Mouse (Mus musculus) stomach, embryonic 14.5 days (tissue): ENCODE data around the gene 9130230L23Rik. TPM values are rescaled to one million over a fixed set of nuclear protein-coding genes. Genes with fewer than 3 reads are reported as not detected.

ENCODE experiments used
- ATAC-seq: fragments of 200-750 bp; cut with Nextera tagmentation; 2 replicates; pipeline ENCODE4 v1.8.0; 2017; ENCODE audit warnings: low read depth, moderate TSS enrichment; ENCODE audit not compliant: insufficient number of reproducible peaks, insufficient read depth, low FRiP score
- H3K27ac ChIP-seq: fragments of 300-500 bp; sonication (generic); 2 replicates; pipeline ENCODE4 v1.5.1; 2014; ENCODE audit warnings: mild to moderate bottlenecking, low read length, moderate library complexity, mixed read lengths
- H3K27me3 ChIP-seq: fragments of 300-500 bp; sonication (generic); 2 replicates; pipeline ENCODE4 v1.6.1; 2014; ENCODE audit warnings: low read length, control low read depth, mixed read lengths; ENCODE audit not compliant: control insufficient read depth, insufficient read depth
- H3K36me3 ChIP-seq: fragments of 300-500 bp; sonication (generic); 2 replicates; pipeline ENCODE4 v1.6.1; 2014; ENCODE audit warnings: mild to moderate bottlenecking, control low read depth, low read length, moderate library complexity, mixed read lengths; ENCODE audit not compliant: control insufficient read depth, insufficient read depth
- H3K4me1 ChIP-seq: fragments of 300-500 bp; sonication (generic); 2 replicates; pipeline ENCODE4 v1.6.1; 2014; ENCODE audit warnings: low read length, control low read depth, mixed read lengths; ENCODE audit not compliant: control insufficient read depth, insufficient read depth
- H3K4me2 ChIP-seq: fragments of 300-500 bp; sonication (generic); replicated peaks from 2 replicates; pipeline ENCODE4 v1.6.1; 2014; ENCODE audit warnings: low read depth, low read length, control low read depth
- H3K4me3 ChIP-seq: fragments of 300-500 bp; sonication (generic); 2 replicates; pipeline ENCODE4 v1.5.1; 2014; ENCODE audit warnings: low read depth, low read length, control low read depth
- H3K9ac ChIP-seq: fragments of 300-500 bp; sonication (generic); replicated peaks from 2 replicates; pipeline ENCODE4 v1.6.1; 2014; ENCODE audit warnings: low read depth, mild to moderate bottlenecking, control low read depth, low read length, moderate library complexity, mixed read lengths
- H3K9me3 ChIP-seq: fragments of 300-500 bp; sonication (generic); 2 replicates; pipeline ENCODE4 v1.6.1; 2016; ENCODE audit warnings: low read depth, low read length, control low read depth; ENCODE audit not compliant: control insufficient read depth
- WGBS: fragments of 180-500 bp; shearing (Covaris S2); extraction: QIAGEN DNeasy Blood & Tissue Kit; methylation state at CpG from one replicate; pipeline ENCODE4 v1.1.7; 2014; 5-methylcytosine and 5-hydroxymethylcytosine counted together
- polyA plus RNA-seq: library from polyadenylated mRNA; unstranded; fragments of >200 nt; fragmentation: Nextera tagmentation; extraction: Ambion mirVana; gene quantifications from 2 replicates; pipeline ENCODE4 v1.2.1, GENCODE M21; 2014

Gene 9130230L23Rik
- polyA plus RNA-seq, 1 experiment from 2014 or later, result 3.0 TPM

DNA sequence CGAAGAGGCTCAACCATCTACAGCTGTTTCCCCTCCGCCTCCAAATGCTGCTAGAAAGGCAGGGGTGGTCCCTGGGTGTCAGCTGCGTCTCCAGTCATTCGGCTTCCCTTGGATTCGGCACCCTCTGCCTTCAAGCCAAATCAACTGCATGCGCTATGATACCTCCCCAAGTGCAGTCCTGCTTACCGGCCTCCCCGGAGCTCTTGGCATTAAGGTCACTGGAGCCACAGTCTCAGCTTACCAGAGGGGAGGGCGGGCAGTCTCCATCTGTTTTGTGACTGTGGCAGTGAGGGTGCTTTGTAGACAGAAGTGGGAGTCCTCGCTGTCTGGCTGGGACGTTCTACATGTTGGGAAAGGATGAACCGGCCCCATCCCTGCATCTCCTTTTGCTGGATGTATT is 37.0 kb downstream of the 9130230L23Rik start:
- Histone ChIP-seq H3K36me3 (no peaks in the 10 kb centered on the region), H3K27ac (no peak overlapping the region), H3K4me2 (no peak overlapping the region), H3K4me1 (no peaks in the 10 kb centered on the region), H3K27me3 (no peaks in the 10 kb centered on the region), H3K9ac (no peak overlapping the region), H3K4me3 (no peak overlapping the region), H3K9me3 (no peaks in the 10 kb centered on the region)
- 52% methylated on average over 12 of the region's 12 CpGs for WGBS
- no peak for ATAC-seq

DNA sequence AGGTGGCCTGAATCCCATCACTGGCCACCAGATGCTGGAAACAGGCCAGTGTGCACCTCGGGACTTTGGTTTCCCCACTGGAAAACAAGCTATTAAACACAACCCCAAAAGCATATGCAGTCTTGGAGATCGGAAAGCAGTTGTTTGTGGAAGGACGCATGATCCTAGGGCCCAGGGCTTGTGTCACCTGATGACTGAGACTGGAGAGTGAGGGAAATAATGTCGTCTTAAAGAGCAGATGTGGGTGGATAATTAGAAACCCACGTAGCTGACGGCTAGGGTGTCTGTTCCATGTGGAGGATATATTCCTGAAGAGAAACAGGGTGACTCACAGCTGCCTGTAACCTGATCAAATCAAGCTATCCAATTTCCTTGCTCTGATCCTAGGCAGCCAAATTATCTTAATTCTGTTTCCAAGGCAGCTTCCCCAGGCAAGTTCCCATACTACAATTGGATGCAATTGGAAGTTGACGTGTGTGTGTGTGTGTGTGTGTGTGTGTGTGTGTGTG is 38.3 kb downstream of the 9130230L23Rik start:
- 61% methylated on average over 7 of the region's 7 CpGs for WGBS
- no peak overlapping the region for H3K27ac ChIP-seq
- ATAC-seq, result no peak

DNA sequence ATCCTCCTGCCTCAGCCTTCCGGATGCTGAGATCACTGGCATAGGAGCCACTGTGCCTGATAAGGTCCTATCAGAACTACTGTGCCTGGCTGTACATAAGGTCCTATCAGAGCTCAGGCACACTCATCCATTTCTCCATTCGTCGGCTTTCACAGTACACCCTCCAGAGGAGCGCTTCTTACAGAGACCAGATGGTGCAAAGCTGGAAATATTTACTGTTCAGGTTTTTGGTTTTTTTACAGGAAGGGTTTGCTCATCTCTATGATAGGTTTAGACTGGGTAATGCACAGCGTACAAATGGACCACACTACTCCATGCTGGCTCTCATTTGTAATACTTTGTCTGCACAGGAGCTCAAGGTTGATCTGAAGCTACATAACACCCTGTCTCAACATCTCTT is 40.8 kb downstream of the 9130230L23Rik start:
- Histone ChIP-seq H3K36me3 (no peaks in the 10 kb centered on the region), H3K4me2 (no peak overlapping the region), H3K9me3 (no peaks in the 10 kb centered on the region), H3K27me3 (no peaks in the 10 kb centered on the region), H3K4me3 (no peak overlapping the region), H3K9ac (no peak overlapping the region), H3K4me1 (no peaks in the 10 kb centered on the region), H3K27ac (no peak overlapping the region)
- ATAC-seq, result no peak
- 92% methylated on average over 5 of the region's 5 CpGs for WGBS

More for the DNA sequence above, 38.3 kb downstream of the 9130230L23Rik start:
- H3K4me2 ChIP-seq, result no peak overlapping the region
- H3K4me1 ChIP-seq, result no peaks in the 10 kb centered on the region
- H3K9ac ChIP-seq, result no peak overlapping the region
- no peaks in the 10 kb centered on the region for H3K27me3 ChIP-seq
- H3K4me3 ChIP-seq, result no peak overlapping the region
- no peaks in the 10 kb centered on the region for H3K9me3 ChIP-seq
- H3K36me3 ChIP-seq, result no peaks in the 10 kb centered on the region

DNA sequence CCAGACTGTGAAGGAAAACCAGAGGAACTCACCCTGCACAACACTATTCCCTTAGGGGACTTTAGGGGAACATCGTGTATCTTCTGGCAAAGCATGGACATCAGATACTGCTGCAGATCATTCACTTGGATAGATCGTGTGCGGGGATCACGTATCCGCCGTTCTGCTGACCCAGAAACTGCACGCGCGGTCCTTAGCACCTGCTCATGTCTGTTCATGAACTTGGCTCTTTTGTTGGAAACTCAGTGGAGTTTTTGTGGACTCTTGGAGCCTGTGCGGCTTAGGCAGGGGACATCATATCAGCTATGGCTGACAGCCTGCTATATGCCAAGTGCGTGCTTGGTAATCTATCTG is 43.5 kb downstream of the 9130230L23Rik start:
- no peak overlapping the region for H3K4me3 ChIP-seq
- H3K4me2 ChIP-seq, result no peak overlapping the region
- no peaks in the 10 kb centered on the region for H3K27me3 ChIP-seq
- no peaks in the 10 kb centered on the region for H3K9me3 ChIP-seq
- H3K27ac ChIP-seq, result no peak overlapping the region
- WGBS, result 89% methylated on average over 11 of the region's 11 CpGs
- H3K36me3 ChIP-seq, result no peaks in the 10 kb centered on the region
- ATAC-seq, result no peak
- H3K9ac ChIP-seq, result no peak overlapping the region
- peaks cover under 1% of the 10 kb centered on the region; the same call in 1 of the 2 replicates for H3K4me1 ChIP-seq

DNA sequence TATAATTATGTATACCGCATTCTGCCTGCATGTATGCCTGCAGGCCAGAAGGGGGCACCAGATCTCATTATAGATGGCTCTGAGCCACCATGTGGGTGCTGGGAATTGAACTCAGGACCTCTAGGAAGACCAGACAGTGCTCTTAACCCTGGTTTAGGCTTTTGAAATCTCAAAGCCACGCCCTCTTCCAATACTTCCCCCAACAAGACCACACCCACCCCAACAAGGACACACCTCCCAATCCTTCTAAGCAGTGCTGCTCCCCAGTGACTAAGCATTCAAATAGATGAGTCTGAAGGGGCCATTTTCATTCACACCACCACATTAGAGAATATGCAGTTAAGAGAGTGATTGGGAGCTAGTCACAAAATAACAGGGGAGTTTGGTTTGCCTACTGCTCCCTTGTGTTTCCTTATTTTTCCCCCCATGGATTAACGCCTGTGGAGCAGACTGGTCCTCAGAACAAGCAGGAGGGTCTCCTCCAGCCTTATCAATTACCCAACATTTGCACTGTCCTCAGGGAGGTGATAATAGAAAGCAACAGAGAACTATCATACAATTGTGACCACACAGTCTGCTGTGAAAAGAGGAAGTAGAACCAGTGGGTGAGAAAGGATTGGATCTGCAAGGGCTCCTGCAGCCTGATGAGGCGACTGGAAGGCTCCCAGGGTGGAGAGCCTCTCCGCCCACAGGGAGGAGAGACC is 44.0 kb downstream of the 9130230L23Rik start:
- Histone ChIP-seq H3K9ac (no peak overlapping the region), H3K27ac (no peak overlapping the region), H3K4me2 (no peak overlapping the region), H3K9me3 (no peaks in the 10 kb centered on the region), H3K27me3 (no peaks in the 10 kb centered on the region), H3K4me3 (no peak overlapping the region), H3K36me3 (no peaks in the 10 kb centered on the region), H3K4me1 (peaks cover 4% of the 10 kb centered on the region; the same call in 1 of the 2 replicates)
- ATAC-seq, result no peak
- WGBS, result 76% methylated on average over 5 of the region's 5 CpGs

DNA sequence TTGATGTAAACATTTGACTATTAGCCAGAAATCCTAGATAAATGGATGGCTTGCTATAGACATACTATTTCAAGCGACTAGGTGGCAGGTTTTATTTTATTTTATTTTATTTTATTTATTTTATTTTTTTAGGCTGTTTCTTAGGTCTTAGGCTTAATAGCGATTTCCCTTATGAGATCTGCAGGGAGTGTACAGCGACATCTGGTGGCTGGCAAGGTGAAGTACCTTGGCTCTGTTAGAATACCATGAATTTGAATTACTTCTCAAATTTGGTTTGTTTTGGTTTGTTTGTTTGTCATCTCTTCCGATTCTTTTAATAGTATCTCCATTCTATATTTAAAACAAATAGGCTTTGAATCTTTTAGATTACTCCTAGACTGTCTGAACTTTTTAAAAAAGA is 45.5 kb downstream of the 9130230L23Rik start:
- 5% methylated on average over 4 of the region's 4 CpGs for WGBS
- Histone ChIP-seq H3K9me3 (no peaks in the 10 kb centered on the region), H3K4me3 (no peak overlapping the region), H3K4me1 (peaks cover 4% of the 10 kb centered on the region; the same call in 1 of the 2 replicates), H3K36me3 (no peaks in the 10 kb centered on the region), H3K27ac (no peak overlapping the region), H3K27me3 (no peaks in the 10 kb centered on the region), H3K4me2 (no peak overlapping the region), H3K9ac (no peak overlapping the region)
- ATAC-seq, result no peak

DNA sequence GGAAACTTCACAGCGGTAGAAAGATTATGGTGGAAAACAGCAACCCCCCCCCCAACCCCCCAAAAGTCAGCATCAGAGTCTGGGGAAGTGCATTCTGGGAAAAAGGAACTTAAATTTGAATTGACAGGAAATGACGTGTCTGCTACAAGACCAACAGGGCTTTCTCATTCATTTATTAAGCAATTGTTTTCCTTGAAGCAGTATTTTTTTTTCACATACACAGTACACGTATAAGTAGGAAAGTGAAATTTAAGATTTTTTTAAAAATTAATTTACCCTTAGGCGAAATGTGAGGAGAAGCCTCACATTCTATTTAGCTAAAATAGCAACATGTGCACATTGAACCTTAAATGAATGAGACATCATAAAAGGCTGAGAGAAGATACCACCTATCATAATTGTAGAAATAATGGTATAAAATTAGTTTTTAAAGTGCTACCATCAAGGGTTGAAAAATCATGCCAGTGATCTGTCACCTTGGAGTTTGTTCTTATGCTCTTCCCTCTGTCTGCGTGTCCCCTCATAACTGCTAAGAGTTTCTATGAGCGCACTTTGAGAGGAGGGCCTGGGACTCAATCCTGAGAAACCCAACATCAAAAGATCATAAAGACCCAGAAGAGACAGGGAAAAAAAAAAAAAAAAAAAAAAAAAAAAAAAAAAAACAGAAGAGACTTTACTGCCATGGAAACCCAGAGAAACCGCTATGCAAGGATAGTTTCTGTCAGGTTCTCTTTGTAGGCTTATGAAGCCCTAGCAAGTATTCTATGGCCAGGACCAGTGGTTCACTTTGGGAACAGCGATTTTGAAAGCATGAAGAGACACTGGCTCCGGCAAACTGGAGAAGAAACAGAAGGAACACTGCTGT is 47.7 kb downstream of the 9130230L23Rik start:
- 81% methylated on average over 9 of the region's 9 CpGs for WGBS
- no peaks in the 10 kb centered on the region for H3K9me3 ChIP-seq
- ATAC-seq, result no peak

DNA sequence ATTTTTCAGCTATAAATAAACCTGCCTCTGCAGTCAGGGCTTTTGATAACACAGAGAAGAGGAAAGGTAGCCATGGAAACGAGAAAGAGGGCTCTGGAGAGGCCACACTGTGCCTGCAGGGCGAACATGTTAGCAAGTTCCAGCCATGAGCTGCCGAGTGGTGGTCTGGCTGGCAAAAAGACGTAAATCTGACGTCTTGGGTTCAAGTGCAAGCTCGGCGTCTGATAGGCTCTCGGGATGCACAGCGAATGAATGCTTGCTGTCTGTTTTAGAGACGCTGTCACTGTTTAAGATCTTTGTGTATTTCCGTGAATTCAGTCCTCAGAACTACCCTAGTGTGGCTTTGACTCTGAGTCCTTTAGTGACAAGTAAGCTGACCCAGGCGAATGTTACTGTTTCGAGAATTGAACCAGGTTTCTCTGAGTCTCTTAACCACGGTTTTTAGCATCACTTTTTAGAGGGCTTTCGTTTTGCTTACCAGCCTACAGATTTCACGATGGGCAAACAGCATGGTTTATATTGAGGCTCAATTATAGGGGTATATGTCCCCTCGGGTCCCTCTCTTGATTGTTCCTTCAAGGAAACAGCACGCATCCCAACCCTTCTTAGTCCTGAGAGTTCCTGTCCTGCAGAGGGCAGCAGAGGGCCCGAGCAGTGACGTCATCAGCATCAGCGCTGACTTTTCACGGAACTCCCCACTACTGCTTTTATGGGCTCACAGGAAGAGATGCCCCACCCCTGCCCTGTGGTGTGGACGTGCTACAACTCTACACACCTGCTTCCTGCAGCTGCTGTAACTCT is 48.5 kb downstream of the 9130230L23Rik start:
- Histone ChIP-seq H3K4me3 (peak overlapping the region; percentile 10), H3K27ac (no peak overlapping the region), H3K4me2 (peak overlapping the region; percentile 15; the same call in 1 of the 2 replicates), H3K27me3 (no peaks in the 10 kb centered on the region), H3K4me1 (peaks cover 6% of the 10 kb centered on the region; the same call in 1 of the 2 replicates), H3K36me3 (no peaks in the 10 kb centered on the region), H3K9ac (no peak overlapping the region), H3K9me3 (no peaks in the 10 kb centered on the region)
- WGBS, result 38% methylated on average over 23 of the region's 23 CpGs
- peak; percentile 66 for ATAC-seq

More for the DNA sequence above, 47.7 kb downstream of the 9130230L23Rik start:
- no peak overlapping the region for H3K9ac ChIP-seq
- no peak overlapping the region for H3K27ac ChIP-seq
- H3K4me3 ChIP-seq, result peak overlapping the region; percentile 10
- H3K36me3 ChIP-seq, result no peaks in the 10 kb centered on the region
- peak overlapping the region; percentile 15; the same call in 1 of the 2 replicates for H3K4me2 ChIP-seq
- H3K27me3 ChIP-seq, result no peaks in the 10 kb centered on the region
- peaks cover 4% of the 10 kb centered on the region; the same call in 1 of the 2 replicates for H3K4me1 ChIP-seq
